Mouse (Mus musculus) liver, embryonic 11.5 days (tissue): ENCODE results near the gene Zfp810. TPM values are rescaled to one million over a fixed set of nuclear protein-coding genes. Genes with fewer than 3 reads are reported as not detected.

Source experiments
- ATAC-seq: fragments of 200-750 bp; cut with Nextera tagmentation; replicated peaks from 2 replicates; pipeline ENCODE4 v1.8.0; 2017; ENCODE audit warnings: moderate number of reproducible peaks, mild to moderate bottlenecking, moderate TSS enrichment, moderate library complexity; ENCODE audit not compliant: low FRiP score
- DNase-seq: peaks from one replicate; pipeline ENCODE4 v3.0.0-alpha.2; 2017; ENCODE audit warnings: low spot score
- H3K27ac ChIP-seq: fragments of 300-500 bp; sonication (generic); 2 replicates; pipeline ENCODE4 v1.5.1; 2014; ENCODE audit warnings: mild to moderate bottlenecking, low read depth, low read length, control low read depth
- H3K27me3 ChIP-seq: fragments of 300-500 bp; sonication (generic); replicated peaks from 2 replicates; pipeline ENCODE4 v1.6.1; 2014; ENCODE audit warnings: low read length, mixed read lengths; ENCODE audit not compliant: control insufficient read depth, insufficient read depth
- H3K36me3 ChIP-seq: fragments of 300-500 bp; sonication (generic); 2 replicates; pipeline ENCODE4 v1.6.1; 2014; ENCODE audit warnings: mild to moderate bottlenecking, low read length, moderate library complexity, mixed read lengths; ENCODE audit not compliant: control insufficient read depth, insufficient read depth
- H3K4me1 ChIP-seq: fragments of 300-500 bp; sonication (generic); replicated peaks from 2 replicates; pipeline ENCODE4 v1.6.1; 2014; ENCODE audit warnings: low read length, mixed read lengths; ENCODE audit not compliant: control insufficient read depth, insufficient read depth
- H3K4me2 ChIP-seq: fragments of 300-500 bp; sonication (generic); 2 replicates; pipeline ENCODE4 v1.6.1; 2014; ENCODE audit warnings: mild to moderate bottlenecking, control low read depth, moderate library complexity
- H3K4me3 ChIP-seq: fragments of 300-500 bp; sonication (generic); 2 replicates; pipeline ENCODE4 v1.5.1; 2014; ENCODE audit warnings: low read depth, low read length, control low read depth
- H3K9ac ChIP-seq: fragments of 300-500 bp; sonication (generic); 2 replicates; pipeline ENCODE4 v1.6.1; 2014; ENCODE audit warnings: low read depth, low read length, control low read depth
- H3K9me3 ChIP-seq: fragments of 300-500 bp; sonication (generic); 2 replicates; pipeline ENCODE4 v1.6.1; 2016; ENCODE audit warnings: low read length, inconsistent platforms, mixed read lengths; ENCODE audit not compliant: control insufficient read depth
- WGBS: fragments of 180-500 bp; shearing (Covaris S2); extraction: QIAGEN DNeasy Blood & Tissue Kit; methylation state at CpG from one replicate; pipeline ENCODE4 v1.1.7; 2014; 5-methylcytosine and 5-hydroxymethylcytosine counted together
- polyA plus RNA-seq: library from polyadenylated mRNA; unstranded; fragments of >200 nt; fragmentation: Nextera tagmentation; extraction: Ambion mirVana; gene quantifications from 2 replicates; pipeline ENCODE4 v1.2.1, GENCODE M21; 2014

Zfp810 gene
- 9.7 and 12.1 TPM in 2 replicates for polyA plus RNA-seq

DNA sequence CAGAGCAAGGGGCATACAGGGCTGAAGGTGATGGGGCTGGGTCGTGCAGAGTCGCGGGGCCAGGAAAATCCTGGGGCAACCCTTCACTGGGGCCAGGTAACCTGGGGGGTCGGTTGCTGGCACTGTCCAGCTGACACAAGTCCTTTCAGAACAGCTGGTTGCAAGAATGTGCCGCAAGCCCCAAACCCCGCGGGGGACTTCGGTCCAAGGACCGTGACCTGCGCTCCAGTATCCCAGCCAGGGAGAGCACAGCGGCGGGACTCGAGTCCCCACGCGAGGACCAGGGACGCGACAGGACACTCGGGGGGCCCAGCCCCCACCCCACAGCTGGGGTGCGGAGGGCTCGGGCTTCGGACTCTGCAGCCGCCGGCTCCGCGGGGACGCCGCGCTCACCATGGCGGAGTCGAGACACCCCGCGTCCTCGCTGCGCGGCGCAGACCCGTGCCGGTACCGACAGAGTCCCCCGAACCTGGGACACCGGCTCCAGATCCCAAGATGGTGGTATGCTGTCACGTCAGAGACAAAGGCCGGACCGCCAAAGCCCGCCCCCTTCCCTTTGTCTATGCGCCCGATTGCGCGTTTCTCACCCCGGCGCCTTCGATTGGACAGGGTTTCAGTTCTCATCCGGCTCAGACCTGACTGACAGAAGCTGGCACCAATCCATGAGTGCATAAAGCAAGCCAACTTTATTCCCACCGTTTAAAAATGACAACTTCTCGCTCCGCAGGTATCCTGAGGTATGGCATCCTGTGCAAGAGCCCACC is at the start of gene Zfp810:
Zfp810 (minus strand) TSS at position 493 of the 764 bp plus-strand sequence.
- H3K27ac ChIP-seq: peak within 1 kb of the TSS; percentile 39; the same call in 1 of the 2 replicates
- H3K4me1 ChIP-seq: no peaks in the 10 kb centered on the region
- no peaks in the 10 kb centered on the region for H3K27me3 ChIP-seq
- H3K4me3 ChIP-seq: peak within 1 kb of the TSS; percentile 96
- H3K9ac ChIP-seq: peak within 1 kb of the TSS; percentile 95
- no peaks in the 10 kb centered on the region; the same call in 1 of the 2 replicates for H3K9me3 ChIP-seq
- H3K36me3 ChIP-seq: peaks cover 10% of the 10 kb centered on the region
- peak; percentile 92 for DNase-seq
- H3K4me2 ChIP-seq: peak within 1 kb of the TSS; percentile 83
- ATAC-seq: peak; percentile 100
- WGBS: under 1% methylated on average over 56 of the region's 56 CpGs

- 92% methylated on average over 3 of the region's 3 CpGs for WGBS
- Histone ChIP-seq H3K9me3 (no peaks in the 10 kb centered on the region), H3K27ac (no peak overlapping the region), H3K27me3 (no peaks in the 10 kb centered on the region), H3K9ac (no peak overlapping the region), H3K4me1 (no peaks in the 10 kb centered on the region), H3K4me3 (no peak overlapping the region), H3K36me3 (peaks cover 55% of the 10 kb centered on the region), H3K4me2 (no peak overlapping the region)
- ATAC-seq (no peak), DNase-seq (no peak)
Observed at GRCm38 (mm10) chr9:22355919-22356318, 48.5 kb upstream of the Zfp810 start.

GRCm38 (mm10) chr9:22353901-22354300 is 46.5 kb upstream of the Zfp810 start:
- DNase-seq: no peak
- Histone ChIP-seq H3K4me1 (no peaks in the 10 kb centered on the region), H3K27ac (no peak overlapping the region), H3K4me3 (no peak overlapping the region), H3K36me3 (peaks cover 46% of the 10 kb centered on the region), H3K27me3 (no peaks in the 10 kb centered on the region), H3K9me3 (no peaks in the 10 kb centered on the region), H3K4me2 (no peak overlapping the region), H3K9ac (no peak overlapping the region)
- WGBS: 88% methylated on average over 5 of the region's 5 CpGs
- no peak for ATAC-seq

GRCm38 (mm10) chr9:22353465-22353864 is 46.0 kb upstream of the Zfp810 start:
- Histone ChIP-seq H3K36me3 (peaks cover 44% of the 10 kb centered on the region), H3K4me2 (no peak overlapping the region), H3K9me3 (no peaks in the 10 kb centered on the region), H3K27me3 (no peaks in the 10 kb centered on the region), H3K9ac (no peak overlapping the region), H3K4me3 (no peak overlapping the region), H3K27ac (no peak overlapping the region), H3K4me1 (no peaks in the 10 kb centered on the region)
- WGBS: 90% methylated on average over 5 of the region's 5 CpGs
- no peak for ATAC-seq
- no peak for DNase-seq

DNA sequence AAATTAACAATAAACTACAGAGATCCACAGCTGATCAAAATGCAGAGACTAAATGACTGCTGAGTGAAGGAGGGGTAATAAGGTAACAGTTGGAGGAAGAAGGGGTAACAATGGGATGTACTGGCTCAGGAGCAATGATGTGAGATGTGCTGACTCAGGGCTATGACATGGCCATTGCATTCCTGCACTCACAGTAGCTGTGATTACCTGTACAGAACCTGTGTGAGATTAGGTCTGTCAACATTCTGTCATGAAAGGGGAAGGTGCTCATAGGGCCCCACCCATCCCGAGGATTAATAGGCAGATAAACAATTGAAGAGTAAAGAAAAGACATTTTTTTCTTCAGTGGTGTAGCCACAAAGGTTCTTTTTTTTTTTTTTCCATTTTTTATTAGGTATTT is 32.9 kb upstream of the Zfp810 start:
- H3K4me3 ChIP-seq: no peak overlapping the region
- no peaks in the 10 kb centered on the region for H3K4me1 ChIP-seq
- H3K27me3 ChIP-seq: no peaks in the 10 kb centered on the region
- H3K36me3 ChIP-seq: peaks cover 52% of the 10 kb centered on the region
- DNase-seq (no peak), ATAC-seq (no peak)
- H3K9ac ChIP-seq: no peak overlapping the region
- H3K9me3 ChIP-seq: no peaks in the 10 kb centered on the region
- 89% methylated on average over 1 of the region's 1 CpGs for WGBS
- no peak overlapping the region for H3K27ac ChIP-seq
- no peak overlapping the region for H3K4me2 ChIP-seq

DNA sequence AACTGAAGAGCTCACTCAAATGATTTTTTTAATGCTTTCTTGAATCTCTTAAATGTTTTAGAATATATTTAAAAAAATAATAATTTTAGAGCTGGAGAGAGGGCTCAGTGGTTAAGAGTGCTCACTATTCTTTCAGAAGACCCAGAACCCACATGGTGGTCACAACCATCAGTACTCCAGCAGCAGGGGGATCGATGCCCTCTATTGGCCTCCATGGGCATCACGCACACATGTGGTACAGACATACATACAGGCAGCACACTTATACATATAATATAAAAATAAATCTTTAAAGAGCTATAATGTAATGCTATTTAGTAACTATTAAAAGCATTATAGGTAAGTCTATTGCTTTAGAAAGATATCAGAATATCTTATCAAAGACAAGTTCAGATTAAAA is 29.8 kb upstream of the Zfp810 start:
- Histone ChIP-seq H3K4me1 (no peaks in the 10 kb centered on the region), H3K27me3 (no peaks in the 10 kb centered on the region), H3K36me3 (peaks cover 54% of the 10 kb centered on the region), H3K27ac (no peak overlapping the region), H3K4me3 (no peak overlapping the region), H3K9ac (no peak overlapping the region), H3K4me2 (no peak overlapping the region), H3K9me3 (no peaks in the 10 kb centered on the region)
- WGBS: 100% methylated on average over 2 of the region's 2 CpGs
- ATAC-seq: no peak
- DNase-seq: no peak

DNA sequence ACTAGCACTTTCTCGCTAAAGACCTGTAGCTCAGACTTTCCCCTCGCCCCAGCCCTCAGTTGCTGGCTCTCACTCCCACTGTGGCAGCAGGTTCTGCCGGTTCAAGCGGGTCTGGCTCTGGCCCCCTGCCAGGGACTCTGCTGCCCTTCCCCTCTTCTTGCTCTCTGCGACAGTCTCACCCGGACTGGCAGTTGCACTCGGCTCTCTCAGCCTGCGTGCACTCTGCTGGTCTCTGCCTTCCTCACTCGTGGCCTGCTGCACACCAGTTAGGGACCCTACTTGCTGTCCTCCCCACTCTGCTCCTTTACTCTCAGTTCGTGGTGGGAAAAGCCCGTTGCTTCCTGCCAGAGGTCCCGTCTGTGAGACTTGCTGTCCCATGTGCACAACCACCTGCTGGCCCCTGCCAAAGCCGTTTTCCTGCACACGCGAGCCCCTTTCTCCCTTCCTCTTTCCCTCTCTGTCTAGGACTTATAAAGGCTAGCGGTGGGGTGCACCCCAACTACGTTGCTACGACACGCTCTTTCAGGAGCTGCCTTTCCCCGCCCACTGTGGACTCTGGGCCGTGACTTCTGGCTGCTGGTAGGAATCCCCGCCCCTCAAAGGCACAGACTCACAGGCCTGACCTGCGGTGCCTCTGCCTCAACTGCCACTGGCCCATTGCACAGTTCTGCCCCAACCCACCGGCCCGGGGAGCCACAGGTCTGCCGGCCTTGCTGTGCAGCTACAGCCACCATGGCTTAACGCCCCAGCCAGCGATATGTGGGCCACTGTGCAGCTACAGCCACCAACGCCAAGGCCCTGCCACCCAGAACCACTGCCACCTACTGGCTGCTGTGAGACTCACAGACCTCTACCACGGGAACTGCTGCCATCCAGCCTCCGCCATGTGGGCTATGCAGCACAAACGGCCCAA is 20.3 kb upstream of the Zfp810 start:
- peaks cover 11% of the 10 kb centered on the region for H3K4me1 ChIP-seq
- peak overlapping the region; percentile 61 for H3K4me3 ChIP-seq
- no peaks in the 10 kb centered on the region for H3K9me3 ChIP-seq
- 1% methylated on average over 32 of the region's 32 CpGs for WGBS
- peaks cover 7% of the 10 kb centered on the region for H3K36me3 ChIP-seq
- no peaks in the 10 kb centered on the region for H3K27me3 ChIP-seq
- DNase-seq (peak; percentile 85), ATAC-seq (peak; percentile 94)
- peak overlapping the region; percentile 99 for H3K4me2 ChIP-seq
- peak overlapping the region; percentile 69 for H3K9ac ChIP-seq
- peak overlapping the region; percentile 58 for H3K27ac ChIP-seq

GRCm38 (mm10) chr9:22327099-22327474 is 19.6 kb upstream of the Zfp810 start:
- ATAC-seq: no peak
- no peak overlapping the region for H3K27ac ChIP-seq

More at GRCm38 (mm10) chr9:22327099-22327474, 19.6 kb upstream of the Zfp810 start:
- Histone ChIP-seq H3K4me3 (peak overlapping the region; percentile 61), H3K36me3 (peaks cover 7% of the 10 kb centered on the region; the same call in 1 of the 2 replicates), H3K4me2 (peak overlapping the region; percentile 99), H3K27me3 (no peaks in the 10 kb centered on the region), H3K9me3 (no peaks in the 10 kb centered on the region), H3K9ac (peak overlapping the region; percentile 69), H3K4me1 (peaks cover 12% of the 10 kb centered on the region)
- no peak for DNase-seq
- WGBS: 36% methylated on average over 9 of the region's 9 CpGs
